Mouse (Mus musculus) spleen, adult 2 months (tissue): Measurements from ENCODE around the gene Nrxn1.

Experiments
- CTCF ChIP-seq: fragments of 200-500 bp; IDR thresholded peaks from 2 replicates; pipeline ENCODE4 v1.5.1; 2011; ENCODE audit warnings: mild to moderate bottlenecking, inconsistent platforms; ENCODE audit not compliant: insufficient read depth, insufficient read length, insufficient replicate concordance; ENCODE audit errors: extremely low read depth
- POLR2A ChIP-seq: fragments of 200-500 bp; IDR thresholded peaks from 2 replicates; pipeline ENCODE4 v1.6.1; 2011; ENCODE audit warnings: low read depth, low read length, inconsistent platforms

DNA sequence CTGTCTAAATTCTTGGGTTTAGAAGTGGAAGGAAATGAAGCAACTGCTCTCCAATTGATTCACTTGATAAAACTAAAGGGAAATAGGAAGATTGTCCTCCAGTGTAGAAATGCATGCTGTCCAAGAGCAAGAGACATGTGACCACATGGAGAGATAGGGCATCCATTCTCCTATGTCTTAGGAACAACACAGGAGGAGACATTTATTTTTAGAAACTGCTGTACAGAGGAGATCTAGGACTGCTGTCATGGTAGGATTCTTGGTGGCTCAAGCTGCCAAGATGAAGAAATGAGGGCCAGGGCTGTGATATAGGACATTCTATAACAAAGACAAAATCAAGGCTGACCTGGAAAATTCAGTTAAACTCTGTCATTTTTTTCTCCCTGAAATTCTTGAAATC lies 180.5 kb downstream of the Nrxn1 start:
- no peak for TF ChIP-seq POLR2A
- TF ChIP-seq CTCF = no peak
